Mouse (Mus musculus): Measurements from ENCODE around the gene Faap20. TPM values are rescaled to one million over a fixed set of nuclear protein-coding genes. Genes with fewer than 3 reads are reported as not detected.

Faap20 gene
- polyA plus RNA-seq, 1 experiment from 2014 or later = 69.7 TPM

DNA sequence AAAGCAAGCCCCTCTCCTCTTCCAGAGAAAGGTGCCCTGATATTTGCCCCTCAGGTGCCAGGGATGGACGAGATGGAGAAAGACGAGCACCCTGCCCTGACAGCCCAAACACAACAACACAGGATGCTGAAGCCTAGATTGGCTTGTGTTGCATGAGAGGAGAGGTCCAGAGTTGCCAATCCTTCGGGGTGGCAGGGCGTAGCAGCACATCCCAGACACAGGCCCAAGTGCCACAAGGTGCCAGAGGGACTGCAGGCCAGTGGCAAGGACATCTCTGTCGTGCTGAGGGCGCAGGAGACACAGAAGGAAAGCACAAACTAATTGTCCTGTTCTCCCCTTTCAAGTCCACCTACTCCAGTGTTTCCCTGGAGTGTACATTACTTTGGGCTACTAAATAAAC, 35.4 kb upstream of the Faap20 start:
- Histone ChIP-seq H3K4me2 (peak overlapping the region; percentile 26; the same call in 1 of the 2 replicates), H3K27ac (replicated peaks) (0 out of 2 replicates have a peak overlapping the region, but pooled peaks have one; percentile 54), H3K4me3 (replicated peaks) (no peak overlapping the region), H3K4me1 (peaks cover 91% of the 10 kb centered on the region), H3K9me3 (replicated peaks) (no peaks in the 10 kb centered on the region), H3K27me3 (replicated peaks) (no peaks in the 10 kb centered on the region), H3K9ac (replicated peaks) (no peak overlapping the region), H3K36me3 (peaks cover 4% of the 10 kb centered on the region; the same call in 1 of the 2 replicates)
- 59% methylated on average over 6 of the region's 6 CpGs for WGBS
- no peak for ATAC-seq (ENCODE audit: low FRiP score)

GRCm38 (mm10) chr4:155214793-155215192, 34.8 kb upstream of the Faap20 start:
- Histone ChIP-seq H3K36me3 (peaks cover 4% of the 10 kb centered on the region; the same call in 1 of the 2 replicates), H3K4me3 (replicated peaks) (no peak overlapping the region), H3K4me2 (peak overlapping the region; percentile 26), H3K4me1 (peaks cover 91% of the 10 kb centered on the region), H3K9ac (replicated peaks) (no peak overlapping the region), H3K27me3 (replicated peaks) (no peaks in the 10 kb centered on the region), H3K9me3 (replicated peaks) (no peaks in the 10 kb centered on the region), H3K27ac (replicated peaks) (peak overlapping the region; percentile 54; the same call in 1 of the 2 replicates)
- ATAC-seq (ENCODE audit: low FRiP score) = no peak
- 61% methylated on average over 10 of the region's 10 CpGs for WGBS

- Histone ChIP-seq H3K9ac (replicated peaks) (no peak overlapping the region), H3K4me3 (replicated peaks) (no peak overlapping the region), H3K27me3 (replicated peaks) (no peaks in the 10 kb centered on the region), H3K27ac (replicated peaks) (peak overlapping the region; percentile 54; the same call in 1 of the 2 replicates), H3K36me3 (peaks cover 4% of the 10 kb centered on the region; the same call in 1 of the 2 replicates), H3K4me1 (peaks cover 91% of the 10 kb centered on the region), H3K4me2 (peak overlapping the region; percentile 26), H3K9me3 (replicated peaks) (no peaks in the 10 kb centered on the region)
- ATAC-seq (ENCODE audit: low FRiP score) = no peak
- WGBS = 57% methylated on average over 9 of the region's 9 CpGs
Measured at GRCm38 (mm10) chr4:155215203-155215602, 34.4 kb upstream of the Faap20 start.

GRCm38 (mm10) chr4:155215773-155216630, 33.6 kb upstream of the Faap20 start:
- ATAC-seq (ENCODE audit: low FRiP score) = no peak
- WGBS = 45% methylated on average over 12 of the region's 12 CpGs
- H3K4me3 ChIP-seq (replicated peaks) = no peak overlapping the region
- peaks cover under 1% of the 10 kb centered on the region; the same call in 1 of the 2 replicates for H3K36me3 ChIP-seq
- no peaks in the 10 kb centered on the region for H3K27me3 ChIP-seq (replicated peaks)
- H3K27ac ChIP-seq (replicated peaks) = peak overlapping the region; percentile 54
- peaks cover 92% of the 10 kb centered on the region for H3K4me1 ChIP-seq
- H3K9ac ChIP-seq (replicated peaks) = no peak overlapping the region
- H3K9me3 ChIP-seq (replicated peaks) = no peaks in the 10 kb centered on the region
- peak overlapping the region; percentile 26 for H3K4me2 ChIP-seq

GRCm38 (mm10) chr4:155217241-155218103, 32.1 kb upstream of the Faap20 start:
- Histone ChIP-seq H3K4me3 (replicated peaks) (no peak overlapping the region), H3K36me3 (no peaks in the 10 kb centered on the region), H3K27ac (replicated peaks) (0 out of 2 replicates have a peak overlapping the region, but pooled peaks have one; percentile 54), H3K9me3 (replicated peaks) (no peaks in the 10 kb centered on the region), H3K9ac (replicated peaks) (no peak overlapping the region), H3K27me3 (replicated peaks) (no peaks in the 10 kb centered on the region), H3K4me2 (peak overlapping the region; percentile 97), H3K4me1 (peaks cover 90% of the 10 kb centered on the region)
- ATAC-seq (ENCODE audit: low FRiP score) = no peak
- WGBS = 61% methylated on average over 12 of the region's 12 CpGs

GRCm38 (mm10) chr4:155218104-155218732, 31.4 kb upstream of the Faap20 start:
- H3K27me3 ChIP-seq (replicated peaks) = no peaks in the 10 kb centered on the region
- peaks cover 82% of the 10 kb centered on the region for H3K4me1 ChIP-seq
- H3K9ac ChIP-seq (replicated peaks) = no peak overlapping the region
- H3K4me3 ChIP-seq (replicated peaks) = peak overlapping the region; percentile 85; the same call in 1 of the 2 replicates
- WGBS = 76% methylated on average over 9 of the region's 9 CpGs
- peak overlapping the region; percentile 97 for H3K4me2 ChIP-seq
- H3K9me3 ChIP-seq (replicated peaks) = no peaks in the 10 kb centered on the region
- no peak for ATAC-seq (ENCODE audit: low FRiP score)
- H3K36me3 ChIP-seq = no peaks in the 10 kb centered on the region
- no peak overlapping the region for H3K27ac ChIP-seq (replicated peaks)

DNA sequence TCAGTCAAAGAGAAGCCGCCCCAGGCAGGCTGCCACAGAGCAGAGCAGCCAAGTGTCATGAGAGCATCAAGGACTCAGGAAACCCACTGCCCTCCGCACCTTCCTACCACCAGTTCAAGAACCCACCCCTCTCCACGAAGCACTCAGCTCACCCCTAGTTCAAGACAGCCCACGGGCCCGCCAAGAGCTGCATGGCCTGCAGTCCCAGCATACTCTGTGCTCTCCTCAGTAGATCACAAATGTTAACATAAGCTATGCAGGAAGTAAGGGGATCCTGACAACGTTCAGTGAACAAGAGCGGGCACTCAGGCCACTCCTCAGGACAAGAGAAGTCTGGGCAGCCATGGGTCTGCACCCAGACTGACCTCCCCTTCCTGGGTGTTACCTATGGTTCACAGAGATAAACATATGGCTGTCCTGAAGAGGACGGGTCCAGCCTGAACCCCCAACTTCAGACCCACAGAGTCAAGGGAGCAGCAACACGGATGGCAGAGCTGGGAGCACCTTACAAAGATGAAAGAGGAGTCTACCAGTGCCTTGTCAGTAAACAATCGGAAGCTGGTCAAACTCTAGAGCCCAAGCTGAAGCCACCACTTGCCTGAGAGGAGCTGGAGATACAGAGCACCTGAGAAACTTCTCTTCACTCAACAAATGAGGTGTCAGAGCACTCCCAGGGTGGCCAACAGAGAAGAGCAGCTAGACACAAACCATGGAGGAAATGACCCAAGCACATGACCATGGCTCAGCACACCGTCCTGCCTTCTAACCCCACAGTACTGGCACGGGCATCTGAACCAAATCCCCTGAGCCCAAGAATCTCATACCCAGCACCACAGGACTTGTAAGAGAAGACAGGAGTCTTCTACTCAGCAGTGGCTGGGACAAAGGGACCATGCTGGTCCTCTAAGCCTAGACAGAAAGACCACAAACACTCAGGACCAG, 30.1 kb upstream of the Faap20 start:
- Histone ChIP-seq H3K27me3 (replicated peaks) (no peaks in the 10 kb centered on the region), H3K9ac (replicated peaks) (peak overlapping the region; percentile 91), H3K36me3 (no peaks in the 10 kb centered on the region), H3K4me2 (peak overlapping the region; percentile 97), H3K4me3 (replicated peaks) (peak overlapping the region; percentile 85), H3K9me3 (replicated peaks) (no peaks in the 10 kb centered on the region), H3K4me1 (peaks cover 76% of the 10 kb centered on the region), H3K27ac (replicated peaks) (peak overlapping the region; percentile 45; the same call in 1 of the 2 replicates)
- ATAC-seq (ENCODE audit: low FRiP score) = no peak
- 45% methylated on average over 12 of the region's 12 CpGs for WGBS

DNA sequence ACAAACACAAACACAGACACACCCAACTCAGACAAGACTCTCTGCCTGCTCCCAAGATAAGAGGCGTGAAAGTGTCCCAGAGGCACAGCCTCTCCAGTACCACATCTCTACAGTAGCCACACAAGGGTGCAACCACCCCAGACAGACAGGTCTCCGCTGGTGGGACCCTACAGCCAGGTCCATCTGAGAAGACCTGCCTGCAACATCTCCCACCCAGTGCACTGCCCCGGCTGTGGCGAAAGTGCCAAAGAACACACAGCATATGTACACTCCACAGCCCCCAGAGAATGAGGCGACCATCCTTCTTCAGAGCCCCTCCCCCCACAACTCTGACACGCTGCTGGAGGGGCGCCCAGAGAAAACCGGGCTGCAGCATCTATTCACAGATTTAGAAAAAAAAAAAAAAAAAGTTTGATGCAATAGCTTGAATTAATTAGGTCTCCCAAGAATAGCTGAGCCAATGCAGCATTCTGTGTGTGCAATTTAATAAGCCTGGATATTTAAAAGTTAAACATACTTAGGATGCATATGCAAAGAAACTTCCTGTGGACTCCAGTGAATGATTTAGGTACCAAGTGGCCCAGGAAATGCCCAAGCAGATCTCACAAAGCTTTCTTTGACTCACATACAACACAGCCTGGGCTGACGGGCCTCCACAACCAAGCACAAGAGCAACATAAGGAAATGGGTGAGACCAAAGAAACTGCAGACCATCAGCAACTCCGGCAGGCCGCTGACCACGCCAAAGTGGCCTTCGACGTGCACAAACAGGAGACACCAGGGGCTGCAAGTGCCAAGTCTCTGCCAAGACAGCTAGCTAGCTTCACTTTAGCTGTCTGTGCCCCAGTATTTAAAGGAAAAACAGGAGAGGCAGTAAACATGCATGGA, 29.1 kb upstream of the Faap20 start:
- no peaks in the 10 kb centered on the region for H3K36me3 ChIP-seq
- peak overlapping the region; percentile 85 for H3K27ac ChIP-seq (replicated peaks)
- H3K4me1 ChIP-seq = peaks cover 66% of the 10 kb centered on the region
- H3K27me3 ChIP-seq (replicated peaks) = no peaks in the 10 kb centered on the region
- peak overlapping the region; percentile 91 for H3K9ac ChIP-seq (replicated peaks)
- H3K4me2 ChIP-seq = peak overlapping the region; percentile 97
- H3K4me3 ChIP-seq (replicated peaks) = peak overlapping the region; percentile 85
- WGBS = 4% methylated on average over 14 of the region's 14 CpGs
- H3K9me3 ChIP-seq (replicated peaks) = no peaks in the 10 kb centered on the region
- ATAC-seq (ENCODE audit: low FRiP score) = no peak

DNA sequence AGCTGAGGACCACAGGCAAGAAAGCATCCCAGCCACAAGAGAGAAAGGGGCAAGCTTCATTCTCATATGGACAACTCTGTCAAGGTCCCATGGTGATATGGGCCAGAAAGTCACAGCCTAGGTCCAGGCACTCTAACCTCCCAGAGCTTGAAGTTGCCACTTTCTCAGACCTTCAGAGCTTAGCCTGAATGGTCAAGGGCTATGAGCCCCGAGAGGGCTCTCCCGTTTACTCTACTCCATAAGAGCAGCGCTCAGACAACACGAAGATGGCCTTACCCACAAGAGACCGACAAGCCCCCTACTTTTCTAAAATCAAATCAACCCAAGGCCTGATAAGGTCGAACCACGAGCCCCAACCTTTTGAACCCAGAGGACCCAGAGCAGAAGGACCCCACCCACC, 28.5 kb upstream of the Faap20 start:
- WGBS = 2% methylated on average over 7 of the region's 7 CpGs
- no peak for ATAC-seq (ENCODE audit: low FRiP score)
- Histone ChIP-seq H3K36me3 (no peaks in the 10 kb centered on the region), H3K27me3 (replicated peaks) (no peaks in the 10 kb centered on the region), H3K4me3 (replicated peaks) (peak overlapping the region; percentile 85), H3K27ac (replicated peaks) (peak overlapping the region; percentile 85), H3K9me3 (replicated peaks) (no peaks in the 10 kb centered on the region), H3K4me2 (peak overlapping the region; percentile 97), H3K9ac (replicated peaks) (peak overlapping the region; percentile 91), H3K4me1 (peaks cover 60% of the 10 kb centered on the region)
